Mouse (Mus musculus): Measurements from ENCODE around the gene Soat1. TPM values are rescaled to one million over a fixed set of nuclear protein-coding genes. Genes with fewer than 3 reads are reported as not detected.
"Not testable (repeated sequence)": the region's sequence is repeated elsewhere in the genome, so short reads cannot be mapped to it uniquely, and the experiment has no call there.

Soat1 gene
- polyA plus RNA-seq (2014; fragmentation: Nextera tagmentation; extraction: Ambion mirVana): 19.7 and 22.3 TPM in 2 replicates

GRCm38 (mm10) chr1:156473961-156474503 is at the start of gene Soat1:
Gene Soat1, minus strand, starts transcription at chr1:156474331.
- no peaks in the 10 kb centered on the region for H3K36me3 ChIP-seq (ENCODE audit: control insufficient read depth, insufficient read depth, low read length)
- H3K4me1 ChIP-seq (ENCODE audit: control insufficient read depth, insufficient read depth, low read length): no peaks in the 10 kb centered on the region
- under 1% methylated on average over 43 of the region's 46 CpGs for WGBS
- DNase-seq (ENCODE audit: low spot score) (peak; percentile 92), ATAC-seq (ENCODE audit: insufficient read depth, low FRiP score, low TSS enrichment) (peak; percentile 98)
- 0 out of 2 replicates have a peak within 1 kb of the TSS, but pooled peaks have one; percentile 24 for H3K27ac ChIP-seq (ENCODE audit: low read depth, low read length)
- no peaks in the 10 kb centered on the region for H3K9me3 ChIP-seq (ENCODE audit: control insufficient read depth, low read length)
- peak within 1 kb of the TSS; percentile 79 for H3K4me3 ChIP-seq (ENCODE audit: low read depth, low read length)
- no peaks in the 10 kb centered on the region for H3K27me3 ChIP-seq (ENCODE audit: control insufficient read depth, insufficient read depth, low read length)
- peak within 1 kb of the TSS; percentile 79 for H3K9ac ChIP-seq (ENCODE audit: low read length)
- H3K4me2 ChIP-seq (ENCODE audit: low read depth): peak within 1 kb of the TSS; percentile 77

- WGBS: 92% methylated on average over 18 of the region's 22 CpGs
- ATAC-seq (ENCODE audit: insufficient read depth, low FRiP score, low TSS enrichment); H3K4me3 ChIP-seq (ENCODE audit: low read depth, low read length): not testable (repeated sequence)
Measured at GRCm38 (mm10) chr1:156523842-156524241, 49.7 kb upstream of the Soat1 start, which contains the start of gene Gm10031. Gene Gm10031, plus strand, starts transcription at chr1:156524012.

GRCm38 (mm10) chr1:156521796-156522517 is 47.8 kb upstream of the Soat1 start:
- WGBS: 65% methylated on average over 15 of the region's 15 CpGs
- H3K4me3 ChIP-seq (ENCODE audit: low read depth, low read length): no peak overlapping the region
- ATAC-seq (ENCODE audit: insufficient read depth, low FRiP score, low TSS enrichment): no peak

More at GRCm38 (mm10) chr1:156523842-156524241, 49.7 kb upstream of the Soat1 start, which contains the start of gene Gm10031:
- not testable (repeated sequence) for H3K36me3 ChIP-seq (ENCODE audit: control insufficient read depth, insufficient read depth, low read length); H3K9ac ChIP-seq (ENCODE audit: low read length); H3K4me2 ChIP-seq (ENCODE audit: low read depth); DNase-seq (ENCODE audit: low spot score); H3K27me3 ChIP-seq (ENCODE audit: control insufficient read depth, insufficient read depth, low read length); H3K27ac ChIP-seq (ENCODE audit: low read depth, low read length); H3K4me1 ChIP-seq (ENCODE audit: control insufficient read depth, insufficient read depth, low read length); H3K9me3 ChIP-seq (ENCODE audit: control insufficient read depth, low read length)

GRCm38 (mm10) chr1:156520136-156520780 is 46.1 kb upstream of the Soat1 start:
- H3K36me3 ChIP-seq (ENCODE audit: control insufficient read depth, insufficient read depth, low read length): no peaks in the 10 kb centered on the region
- WGBS: 81% methylated on average over 3 of the region's 3 CpGs
- H3K4me2 ChIP-seq (ENCODE audit: low read depth): no peak overlapping the region
- no peak overlapping the region for H3K9ac ChIP-seq (ENCODE audit: low read length)
- DNase-seq (ENCODE audit: low spot score) (no peak), ATAC-seq (ENCODE audit: insufficient read depth, low FRiP score, low TSS enrichment) (no peak)
- no peak overlapping the region for H3K27ac ChIP-seq (ENCODE audit: low read depth, low read length)
- H3K4me1 ChIP-seq (ENCODE audit: control insufficient read depth, insufficient read depth, low read length): no peaks in the 10 kb centered on the region
- no peaks in the 10 kb centered on the region for H3K9me3 ChIP-seq (ENCODE audit: control insufficient read depth, low read length)
- no peaks in the 10 kb centered on the region for H3K27me3 ChIP-seq (ENCODE audit: control insufficient read depth, insufficient read depth, low read length)
- no peak overlapping the region for H3K4me3 ChIP-seq (ENCODE audit: low read depth, low read length)

More at GRCm38 (mm10) chr1:156521796-156522517, 47.8 kb upstream of the Soat1 start:
- Histone ChIP-seq H3K36me3 (ENCODE audit: control insufficient read depth, insufficient read depth, low read length) (no peaks in the 10 kb centered on the region), H3K9ac (ENCODE audit: low read length) (no peak overlapping the region), H3K9me3 (ENCODE audit: control insufficient read depth, low read length) (no peaks in the 10 kb centered on the region), H3K27me3 (ENCODE audit: control insufficient read depth, insufficient read depth, low read length) (no peaks in the 10 kb centered on the region), H3K4me2 (ENCODE audit: low read depth) (no peak overlapping the region), H3K27ac (ENCODE audit: low read depth, low read length) (no peak overlapping the region), H3K4me1 (ENCODE audit: control insufficient read depth, insufficient read depth, low read length) (no peaks in the 10 kb centered on the region)
- no peak for DNase-seq (ENCODE audit: low spot score)

GRCm38 (mm10) chr1:156507753-156508152 is 33.6 kb upstream of the Soat1 start:
- ATAC-seq (ENCODE audit: insufficient read depth, low FRiP score, low TSS enrichment): no peak
- Histone ChIP-seq H3K4me2 (ENCODE audit: low read depth) (no peak overlapping the region), H3K4me3 (ENCODE audit: low read depth, low read length) (no peak overlapping the region), H3K9me3 (ENCODE audit: control insufficient read depth, low read length) (no peaks in the 10 kb centered on the region), H3K36me3 (ENCODE audit: control insufficient read depth, insufficient read depth, low read length) (no peaks in the 10 kb centered on the region), H3K27me3 (ENCODE audit: control insufficient read depth, insufficient read depth, low read length) (no peaks in the 10 kb centered on the region), H3K9ac (ENCODE audit: low read length) (no peak overlapping the region), H3K4me1 (ENCODE audit: control insufficient read depth, insufficient read depth, low read length) (no peaks in the 10 kb centered on the region), H3K27ac (ENCODE audit: low read depth, low read length) (no peak overlapping the region)
- DNase-seq (ENCODE audit: low spot score): no peak
- WGBS: 83% methylated on average over 3 of the region's 3 CpGs

GRCm38 (mm10) chr1:156505901-156506300 is 31.8 kb upstream of the Soat1 start:
- no peak overlapping the region for H3K9ac ChIP-seq (ENCODE audit: low read length)
- no peak overlapping the region for H3K27ac ChIP-seq (ENCODE audit: low read depth, low read length)
- 89% methylated on average over 2 of the region's 2 CpGs for WGBS
- H3K4me3 ChIP-seq (ENCODE audit: low read depth, low read length): no peak overlapping the region
- H3K36me3 ChIP-seq (ENCODE audit: control insufficient read depth, insufficient read depth, low read length): no peaks in the 10 kb centered on the region
- H3K4me1 ChIP-seq (ENCODE audit: control insufficient read depth, insufficient read depth, low read length): no peaks in the 10 kb centered on the region
- no peaks in the 10 kb centered on the region for H3K9me3 ChIP-seq (ENCODE audit: control insufficient read depth, low read length)
- DNase-seq (ENCODE audit: low spot score): no peak
- no peaks in the 10 kb centered on the region for H3K27me3 ChIP-seq (ENCODE audit: control insufficient read depth, insufficient read depth, low read length)
- no peak overlapping the region for H3K4me2 ChIP-seq (ENCODE audit: low read depth)
- no peak for ATAC-seq (ENCODE audit: insufficient read depth, low FRiP score, low TSS enrichment)

GRCm38 (mm10) chr1:156504945-156505523 is 30.9 kb upstream of the Soat1 start:
- Histone ChIP-seq H3K36me3 (ENCODE audit: control insufficient read depth, insufficient read depth, low read length) (no peaks in the 10 kb centered on the region), H3K4me2 (ENCODE audit: low read depth) (no peak overlapping the region), H3K27me3 (ENCODE audit: control insufficient read depth, insufficient read depth, low read length) (no peaks in the 10 kb centered on the region), H3K9me3 (ENCODE audit: control insufficient read depth, low read length) (no peaks in the 10 kb centered on the region), H3K4me3 (ENCODE audit: low read depth, low read length) (no peak overlapping the region), H3K9ac (ENCODE audit: low read length) (no peak overlapping the region), H3K27ac (ENCODE audit: low read depth, low read length) (no peak overlapping the region), H3K4me1 (ENCODE audit: control insufficient read depth, insufficient read depth, low read length) (no peaks in the 10 kb centered on the region)
- ATAC-seq (ENCODE audit: insufficient read depth, low FRiP score, low TSS enrichment): no peak
- 79% methylated on average over 5 of the region's 5 CpGs for WGBS
- DNase-seq (ENCODE audit: low spot score): no peak

- Histone ChIP-seq H3K9ac (ENCODE audit: low read length) (no peak overlapping the region), H3K4me2 (ENCODE audit: low read depth) (no peak overlapping the region), H3K27ac (ENCODE audit: low read depth, low read length) (no peak overlapping the region), H3K4me3 (ENCODE audit: low read depth, low read length) (no peak overlapping the region), H3K36me3 (ENCODE audit: control insufficient read depth, insufficient read depth, low read length) (no peaks in the 10 kb centered on the region), H3K4me1 (ENCODE audit: control insufficient read depth, insufficient read depth, low read length) (no peaks in the 10 kb centered on the region), H3K9me3 (ENCODE audit: control insufficient read depth, low read length) (no peaks in the 10 kb centered on the region), H3K27me3 (ENCODE audit: control insufficient read depth, insufficient read depth, low read length) (no peaks in the 10 kb centered on the region)
- WGBS: 82% methylated on average over 5 of the region's 5 CpGs
- ATAC-seq (ENCODE audit: insufficient read depth, low FRiP score, low TSS enrichment) (no peak), DNase-seq (ENCODE audit: low spot score) (no peak)
Measured at GRCm38 (mm10) chr1:156496910-156497309, 22.8 kb upstream of the Soat1 start.
